Mouse (Mus musculus) liver, adult (tissue): ENCODE measurements around the gene Tmem38b.

Experiments used
- GATA4 ChIP-seq: IDR thresholded peaks from 2 replicates; pipeline ENCODE4 v1.6.1; 2014; ENCODE audit warnings: mild to moderate bottlenecking, low read length; ENCODE audit not compliant: insufficient replicate concordance

Gene Tmem38b

DNA sequence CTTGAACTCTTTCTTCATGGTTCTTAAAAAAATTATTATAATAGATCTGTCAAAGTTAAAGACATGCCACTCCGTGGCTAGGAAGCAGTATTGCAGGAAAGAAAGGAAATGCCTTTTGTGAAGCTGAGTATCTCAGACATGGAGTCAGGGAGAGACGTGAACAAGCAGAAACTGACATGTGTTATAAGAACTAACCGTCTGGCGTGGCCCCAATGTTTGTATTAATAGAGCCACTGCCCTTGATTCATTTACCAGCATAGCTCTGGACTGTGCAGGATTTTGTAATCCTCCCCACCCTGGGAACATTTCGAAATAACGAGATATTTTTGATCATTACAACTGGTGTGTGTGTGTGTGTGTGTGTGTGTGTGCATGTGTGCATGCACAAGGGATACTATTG lies 2.1 kb upstream of the Tmem38b start:
- peak; percentile 58; the same call in 1 of the 2 replicates for TF ChIP-seq GATA4

DNA sequence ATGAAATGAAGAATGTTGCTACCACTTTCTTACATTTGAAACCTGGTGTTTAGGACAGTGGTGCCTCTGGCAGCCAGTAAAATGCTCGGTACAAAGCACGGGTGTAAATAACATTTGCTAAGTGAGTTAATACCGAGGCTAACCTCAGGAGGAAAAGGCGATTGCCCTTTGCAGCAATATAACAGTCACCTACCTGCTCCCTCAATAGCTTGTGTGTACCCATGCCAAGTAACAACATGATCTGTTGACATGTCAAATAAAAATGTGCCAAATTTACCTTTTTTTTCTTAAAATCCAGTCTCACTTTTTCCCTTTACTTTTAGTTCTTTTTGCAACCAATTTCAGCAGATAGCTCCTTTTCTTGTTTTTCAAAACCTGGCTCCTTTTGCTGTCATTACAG lies 1.0 kb upstream of the Tmem38b start:
- no peak for TF ChIP-seq GATA4

DNA sequence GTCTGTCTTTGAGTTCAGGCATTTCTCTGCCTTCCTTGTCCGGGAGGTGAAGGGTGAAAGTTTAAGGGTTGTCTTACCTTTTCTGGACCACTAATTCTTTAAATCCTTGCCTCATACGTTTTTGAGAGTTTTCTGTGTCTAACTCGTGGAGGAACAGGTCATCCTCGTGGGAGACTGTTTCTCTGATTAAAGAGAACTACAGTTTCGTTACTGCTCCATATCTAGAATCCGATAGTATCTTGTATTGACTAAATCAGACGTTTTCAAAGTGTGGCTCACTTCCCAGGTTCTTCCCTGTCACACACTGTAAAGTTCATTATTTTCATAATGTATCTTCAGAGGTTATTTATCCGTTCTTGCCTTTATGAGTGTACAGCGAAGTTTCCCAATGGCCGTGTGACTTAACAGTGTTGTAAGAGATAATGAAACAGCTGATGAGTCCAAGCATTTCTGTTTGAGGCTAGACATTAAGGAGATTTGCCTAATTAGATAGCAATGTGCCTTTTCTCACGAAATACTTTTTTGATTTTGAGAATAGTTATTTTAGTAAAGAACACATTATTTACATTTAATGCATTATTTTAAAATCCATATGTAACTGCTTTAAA lies 900 bp downstream of the Tmem38b start:
- no peak for TF ChIP-seq GATA4

DNA sequence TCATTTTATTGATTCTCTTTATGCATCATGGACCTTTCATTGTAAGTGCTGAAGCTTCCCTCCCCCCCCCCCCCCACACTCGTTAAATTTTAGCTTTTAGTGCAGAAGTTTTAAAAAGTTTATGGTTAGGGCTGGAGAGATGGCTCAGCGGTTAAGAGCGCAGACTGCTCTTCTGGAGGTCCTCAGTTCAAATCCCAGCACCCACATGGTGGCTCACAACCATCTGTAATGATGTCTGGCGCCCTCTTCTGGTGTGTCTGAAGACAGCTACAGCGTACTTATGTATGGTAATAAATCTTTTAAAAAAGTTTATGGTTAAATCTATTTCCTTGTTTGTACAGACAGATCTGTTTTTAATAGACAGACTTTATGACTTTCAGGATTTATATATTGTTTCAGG lies 2.0 kb downstream of the Tmem38b start:
- TF ChIP-seq GATA4: no peak

DNA sequence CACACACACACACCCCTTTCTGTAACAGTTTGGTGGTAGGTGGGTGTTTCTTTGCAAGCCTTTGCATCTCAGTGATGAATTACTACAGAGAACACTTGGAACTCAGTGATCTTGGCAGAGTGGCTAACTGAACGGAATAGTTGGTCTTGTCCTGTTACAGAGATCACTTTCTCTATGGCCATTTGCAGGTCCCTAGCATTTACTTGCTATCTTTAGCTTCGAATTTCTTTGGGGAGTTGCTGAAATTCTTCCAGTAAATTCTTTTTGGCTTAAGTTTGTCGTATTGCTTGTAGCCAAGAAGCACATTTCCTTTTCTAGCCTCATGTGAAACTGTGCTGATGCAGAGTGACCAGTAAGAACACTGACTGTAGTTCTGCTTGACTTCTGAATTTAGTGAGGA lies 3.1 kb downstream of the Tmem38b start:
- no peak for TF ChIP-seq GATA4

DNA sequence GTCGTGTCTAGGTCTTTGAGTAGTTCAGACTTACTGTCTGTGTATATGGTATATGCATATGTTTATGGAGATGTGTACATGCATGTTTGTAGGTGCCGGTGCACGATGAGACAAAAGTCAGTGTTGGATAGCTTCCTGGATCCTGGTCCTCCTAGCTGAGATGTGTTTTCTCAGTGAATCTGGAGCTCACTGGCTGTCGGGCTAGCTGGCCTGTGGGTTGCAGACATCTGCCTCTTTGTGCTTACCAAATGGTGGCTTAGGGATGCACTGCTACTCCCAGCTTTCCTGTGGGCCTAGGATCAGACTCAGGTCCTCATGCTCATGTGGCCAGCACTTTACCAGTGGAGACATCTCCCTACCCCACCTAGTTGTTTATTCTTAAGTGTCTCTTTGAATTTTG lies 4.2 kb downstream of the Tmem38b start:
- no peak for TF ChIP-seq GATA4

DNA sequence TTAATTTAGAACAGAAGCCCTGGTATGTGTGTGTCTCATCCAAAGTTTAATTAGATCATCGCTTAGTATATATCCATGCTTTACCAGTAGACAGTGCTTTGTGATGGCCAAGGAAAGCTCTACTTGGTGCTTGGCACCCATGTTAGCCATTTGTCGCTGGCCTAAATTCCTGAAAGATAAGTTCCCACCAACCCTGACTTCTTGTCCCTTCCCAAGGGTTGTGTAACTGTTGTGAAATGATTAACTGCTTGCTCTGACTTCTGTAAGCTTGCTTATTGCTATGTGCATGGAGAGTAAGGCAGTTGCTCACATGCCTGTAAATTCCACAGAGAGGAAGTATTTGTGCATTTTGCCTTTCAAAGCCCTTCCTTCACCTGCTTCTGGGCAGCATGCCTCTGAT lies 4.7 kb downstream of the Tmem38b start:
- peak; percentile 50; the same call in 1 of the 2 replicates for TF ChIP-seq GATA4

DNA sequence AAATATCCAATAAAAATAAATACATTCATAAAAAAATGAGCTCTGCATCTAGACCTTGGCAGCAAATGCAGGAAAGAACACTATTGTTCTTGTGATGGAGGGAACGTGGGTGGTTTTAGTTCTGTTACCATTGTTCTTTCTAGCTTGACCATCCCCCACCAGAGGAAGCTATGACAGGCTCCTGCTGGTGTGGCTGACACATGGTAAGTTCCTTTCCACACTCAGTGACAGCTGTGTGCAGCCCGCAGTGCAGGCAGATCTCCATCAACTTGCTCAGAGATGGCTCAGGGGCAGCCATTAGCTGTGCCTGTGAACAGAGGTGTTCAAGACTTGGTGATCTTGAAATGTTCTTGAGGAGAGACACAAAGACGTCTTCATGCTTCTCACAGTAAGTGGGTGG lies 6.5 kb downstream of the Tmem38b start:
- no peak for TF ChIP-seq GATA4

DNA sequence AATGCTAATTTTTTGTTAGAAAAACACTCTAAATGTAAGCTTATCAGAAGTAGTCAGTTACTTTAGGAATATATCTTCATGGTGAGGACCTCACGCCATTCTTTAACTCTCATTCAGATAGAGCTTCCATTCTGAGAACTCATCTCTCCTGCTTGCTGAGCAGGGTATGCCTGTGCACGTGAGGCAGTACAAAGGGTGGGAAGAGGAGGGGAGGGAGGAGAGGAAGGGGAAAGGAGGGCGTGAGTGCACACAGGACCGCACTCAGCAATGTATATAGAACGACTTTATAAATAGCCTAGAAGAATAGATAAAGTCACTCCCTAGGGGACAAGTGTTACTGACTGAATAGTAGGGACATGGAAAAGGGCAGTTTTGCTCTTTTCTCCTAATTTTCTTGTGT lies 11.1 kb downstream of the Tmem38b start:
- TF ChIP-seq GATA4: no peak

DNA sequence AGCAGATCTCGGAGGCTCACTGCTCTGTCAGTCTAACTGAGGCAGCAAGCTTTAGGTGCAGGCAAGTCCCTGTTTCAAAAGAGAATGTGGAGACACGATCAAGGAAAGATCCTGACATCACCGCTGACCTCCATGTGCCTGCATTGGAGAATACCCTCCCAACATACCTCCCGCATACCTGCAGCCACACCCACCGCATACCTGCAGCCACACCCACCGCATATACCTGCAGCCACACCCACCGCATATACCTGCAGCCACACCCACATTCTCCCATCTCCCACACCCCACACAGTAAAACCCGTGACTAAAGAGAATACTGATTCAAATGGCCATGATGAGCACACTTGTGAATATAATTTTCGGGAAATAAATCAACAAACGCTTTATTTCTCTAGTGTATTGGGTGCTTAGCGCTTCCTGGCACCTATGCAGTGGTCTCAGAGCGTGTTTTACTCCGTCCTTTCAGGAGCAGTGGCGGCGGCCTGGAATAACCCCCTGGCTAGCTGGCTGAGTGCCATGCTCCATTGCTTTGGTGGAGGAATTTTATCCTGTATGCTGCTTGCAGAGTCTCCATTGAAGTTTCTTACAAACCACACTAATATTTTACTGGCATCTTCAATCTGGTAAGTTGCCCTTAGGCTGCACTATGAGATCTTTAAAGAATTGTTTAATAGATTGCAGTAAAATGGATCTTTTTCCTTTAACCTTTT lies 14.5 kb downstream of the Tmem38b start:
- no peak for TF ChIP-seq GATA4

DNA sequence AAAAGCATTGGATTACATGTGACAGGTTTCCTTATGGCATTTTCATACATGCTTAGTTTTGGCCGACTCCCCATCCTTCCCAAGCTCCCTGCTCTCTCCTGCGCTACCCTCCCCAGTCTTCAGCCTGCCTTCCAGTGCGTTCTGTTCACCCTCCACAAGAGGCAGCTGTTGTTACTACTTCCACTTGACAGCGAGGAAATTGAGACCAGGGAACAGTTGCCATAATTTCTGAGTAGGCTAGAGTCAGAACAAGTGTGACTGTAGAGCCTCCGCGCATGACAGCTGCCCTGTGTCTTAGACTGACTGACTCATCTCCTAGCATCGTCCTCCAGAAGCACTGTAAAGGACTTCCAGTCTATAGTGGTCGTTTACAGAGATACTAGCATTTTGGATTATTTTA lies 17.7 kb downstream of the Tmem38b start:
- no peak for TF ChIP-seq GATA4

DNA sequence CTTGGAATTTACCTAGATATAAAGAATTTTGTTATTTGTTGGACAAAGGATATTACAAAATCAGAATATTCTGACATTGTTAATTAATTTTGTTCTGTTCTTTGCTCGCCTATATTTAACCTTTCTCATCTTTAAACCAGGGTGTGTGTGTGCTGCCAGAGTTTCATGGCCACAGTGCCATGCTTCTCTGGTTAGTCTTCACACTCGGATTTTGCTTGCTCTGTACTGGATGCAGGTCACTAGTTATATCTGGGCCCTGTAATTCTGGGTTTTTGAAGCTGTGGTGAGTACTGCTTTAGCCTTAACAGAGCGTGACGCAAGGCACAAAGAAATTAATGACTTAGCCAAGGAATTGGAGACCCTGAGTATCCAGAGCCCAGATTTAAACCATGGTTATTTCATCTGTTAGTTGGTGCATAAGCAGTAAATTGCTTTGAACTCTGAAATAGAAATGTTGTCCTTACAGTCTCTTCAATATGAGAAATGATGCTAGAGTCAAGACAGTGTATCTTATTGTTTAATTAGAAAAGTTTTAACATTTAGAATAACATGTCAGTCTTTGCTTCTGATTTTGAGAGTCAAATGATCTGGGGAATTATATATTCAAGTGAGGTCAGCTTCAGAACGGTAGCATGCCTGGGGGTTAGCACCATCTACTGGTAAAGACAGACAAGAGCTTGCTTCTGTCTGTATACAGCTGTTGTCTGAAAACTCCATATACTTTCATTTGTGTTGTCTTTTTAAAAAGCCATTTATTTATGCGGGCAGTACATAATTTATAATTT lies 19.2 kb downstream of the Tmem38b start:
- TF ChIP-seq GATA4: no peak

DNA sequence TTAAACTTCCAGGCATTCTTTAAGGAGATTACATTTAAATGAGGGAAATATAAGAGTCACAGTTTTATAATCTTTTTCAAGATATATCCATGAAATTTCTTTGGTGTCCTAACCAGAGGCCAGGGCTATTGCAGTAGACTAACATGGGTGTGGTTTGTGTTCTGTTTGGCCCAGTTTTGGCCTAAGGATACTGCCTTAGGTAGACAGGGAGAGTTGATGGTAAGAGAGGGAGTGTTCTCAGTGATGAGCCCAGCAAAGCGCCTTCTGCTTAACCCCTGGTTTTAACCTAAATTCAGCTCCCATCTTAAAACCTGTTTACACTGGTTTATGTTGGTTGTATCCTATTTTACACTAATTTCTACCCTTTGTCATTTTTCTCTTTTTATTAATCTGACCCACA lies 19.8 kb downstream of the Tmem38b start:
- no peak for TF ChIP-seq GATA4

DNA sequence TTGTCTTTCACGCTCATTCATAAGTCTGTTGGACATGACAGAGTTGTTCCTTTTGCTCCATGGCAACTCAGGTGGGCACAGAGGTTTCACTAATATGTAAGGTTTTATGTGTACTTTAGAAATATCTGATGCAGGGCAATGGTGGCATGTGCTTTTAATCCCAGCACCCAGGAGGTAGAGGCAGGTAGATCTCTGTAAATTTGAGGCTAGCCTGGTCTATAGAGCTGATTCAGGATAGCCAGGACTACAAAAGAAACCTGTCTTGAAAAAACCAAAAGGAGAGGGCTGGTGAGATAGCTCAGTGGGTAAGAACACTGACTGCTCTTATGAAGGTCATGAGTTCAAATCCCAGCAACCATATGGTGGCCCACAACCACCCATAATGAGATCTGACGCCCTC lies 20.5 kb downstream of the Tmem38b start:
- TF ChIP-seq GATA4: no peak

DNA sequence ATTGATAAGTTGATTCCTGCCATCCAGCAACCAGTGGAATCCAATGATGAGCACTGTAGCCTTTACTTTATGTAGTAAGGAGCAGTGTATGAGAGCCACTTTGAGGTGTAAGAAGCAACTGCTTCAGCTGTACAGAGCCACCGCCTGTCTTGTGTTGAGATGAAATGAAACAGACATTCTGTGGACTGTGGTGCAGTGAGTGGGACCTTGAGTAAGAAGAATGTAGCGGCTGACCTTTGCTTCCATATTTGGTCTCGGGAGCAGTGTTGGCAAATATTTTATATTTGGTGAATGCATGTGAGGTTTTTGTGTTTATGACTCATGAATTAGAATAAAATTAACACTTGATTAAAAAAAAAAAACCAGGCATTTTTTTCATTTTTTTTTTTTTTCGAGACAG lies 21.7 kb downstream of the Tmem38b start:
- no peak for TF ChIP-seq GATA4

DNA sequence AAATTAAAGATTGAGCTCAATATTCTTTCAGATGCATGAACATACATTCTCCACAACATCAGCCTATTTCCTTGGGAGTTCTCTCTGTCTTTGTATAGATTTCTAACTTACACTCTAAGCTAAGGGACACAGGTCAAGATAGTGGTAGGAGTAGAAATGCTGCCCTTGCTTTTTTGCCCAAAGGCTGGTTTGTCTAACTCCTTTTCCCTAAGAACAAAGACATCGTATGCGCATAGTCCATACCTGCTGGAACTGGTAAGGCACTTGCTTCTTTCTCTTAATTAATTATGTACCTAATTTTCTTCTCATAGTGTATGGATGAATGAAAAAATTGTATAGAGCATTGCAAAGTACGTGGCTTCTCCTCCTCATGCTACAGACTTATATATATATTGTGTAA lies 22.5 kb downstream of the Tmem38b start:
- no peak for TF ChIP-seq GATA4

DNA sequence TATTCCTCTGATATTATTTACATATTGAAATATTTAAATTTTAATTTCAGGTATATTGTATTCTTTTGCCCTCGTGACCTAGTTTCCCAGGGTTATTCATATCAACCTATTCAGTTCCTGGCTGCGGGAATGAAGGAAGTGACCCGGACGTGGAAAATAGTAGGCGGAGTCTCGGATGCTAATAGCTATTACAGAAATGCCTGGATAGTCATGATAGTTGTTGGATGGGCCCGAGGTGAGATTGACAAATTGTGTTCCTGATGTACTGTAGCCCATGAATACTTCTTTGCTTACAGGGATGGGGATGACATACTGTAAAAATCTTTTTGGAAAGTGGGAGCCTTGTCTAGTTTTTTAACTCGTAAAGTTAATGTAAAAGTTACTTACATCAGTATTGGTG lies 23.0 kb downstream of the Tmem38b start:
- TF ChIP-seq GATA4: no peak

DNA sequence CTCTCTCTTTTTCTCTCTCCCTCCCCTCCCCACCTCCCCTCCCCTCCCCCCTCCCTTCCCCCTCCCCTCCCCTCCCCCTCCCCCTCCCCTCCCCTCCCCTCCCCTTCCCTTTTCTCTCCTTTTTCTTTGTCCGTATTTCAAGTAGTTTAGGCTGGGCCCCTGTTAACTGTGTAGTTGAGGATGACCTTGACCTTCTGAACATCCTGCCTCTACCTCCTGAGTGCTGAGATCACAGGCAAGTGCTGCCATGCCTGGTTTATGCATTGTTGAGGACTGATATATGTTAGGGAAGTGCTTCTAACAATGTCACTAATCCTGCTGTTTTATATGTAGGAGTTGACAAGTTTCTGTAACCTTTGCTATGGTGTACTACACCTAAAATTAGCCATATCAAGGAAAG lies 24.0 kb downstream of the Tmem38b start:
- TF ChIP-seq GATA4: no peak
